Mouse (Mus musculus) R1 (cell line): ENCODE results near the gene Hs6st3.

Experiments used
- DNase-seq: peaks from one replicate; pipeline ENCODE4 v3.0.0-alpha.2; 2018; ENCODE audit warnings: low read depth, low spot score

Gene Hs6st3

GRCm38 (mm10) chr14:119789457-119789856 lies 651.3 kb downstream of the Hs6st3 start:
- no peak for DNase-seq

DNA sequence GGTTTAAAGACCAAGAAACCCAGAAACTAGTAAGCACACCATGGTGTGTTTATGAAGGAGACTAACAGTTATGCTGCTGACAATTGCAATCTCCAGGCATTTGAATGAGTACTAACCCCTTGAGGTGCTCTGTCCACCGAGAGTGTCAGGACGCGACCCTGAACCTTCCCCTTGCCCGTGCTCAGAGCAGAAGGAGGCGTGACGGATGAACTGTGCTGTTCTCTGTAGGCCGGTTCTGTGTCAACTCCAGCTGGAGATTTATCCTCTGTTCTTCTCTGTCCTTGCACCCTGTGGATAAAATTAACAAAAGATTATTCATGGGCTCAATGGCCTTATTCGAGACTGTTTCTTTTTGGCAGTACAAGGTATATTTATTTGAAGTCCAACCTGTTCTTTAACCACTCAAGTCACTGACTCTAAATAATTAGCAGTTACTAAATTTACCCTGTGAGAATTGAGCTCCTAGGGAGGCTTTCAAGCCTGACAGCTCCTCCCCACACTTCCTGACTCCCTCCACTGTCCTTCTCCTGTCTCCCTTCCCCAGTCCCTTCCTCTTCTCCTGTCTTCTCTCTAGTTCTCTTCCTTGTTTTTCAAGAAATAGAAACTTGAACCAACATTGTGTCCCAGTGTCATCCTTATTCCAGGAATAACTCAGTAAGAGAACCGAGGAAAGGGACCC lies 659.2 kb downstream of the Hs6st3 start:
- no peak for DNase-seq

GRCm38 (mm10) chr14:119798561-119798960 lies 660.4 kb downstream of the Hs6st3 start:
- DNase-seq = no peak

- no peak for DNase-seq
Measured at GRCm38 (mm10) chr14:119800856-119801255, 662.7 kb downstream of the Hs6st3 start.

DNA sequence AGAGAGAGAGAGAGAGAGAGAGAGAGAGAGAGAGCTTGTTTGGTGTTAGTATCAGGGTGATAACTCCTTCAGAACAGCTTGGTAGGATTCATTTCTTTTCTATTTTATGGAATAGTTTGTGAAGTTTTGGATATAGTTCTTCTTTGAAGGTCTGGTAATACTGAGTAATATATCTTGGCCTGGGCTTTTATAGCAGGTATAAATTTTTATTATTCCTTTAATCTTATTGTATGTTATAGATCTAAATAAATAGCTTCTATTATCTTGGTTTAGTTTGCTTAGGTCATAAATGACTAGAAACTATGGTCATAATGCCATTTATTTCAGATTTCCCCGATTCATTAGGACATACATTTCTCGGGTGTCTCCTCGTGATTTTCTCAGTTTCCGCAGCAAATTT lies 675.8 kb downstream of the Hs6st3 start:
- no peak for DNase-seq

- DNase-seq = no peak
Measured at GRCm38 (mm10) chr14:119815616-119816015, 677.5 kb downstream of the Hs6st3 start.

DNA sequence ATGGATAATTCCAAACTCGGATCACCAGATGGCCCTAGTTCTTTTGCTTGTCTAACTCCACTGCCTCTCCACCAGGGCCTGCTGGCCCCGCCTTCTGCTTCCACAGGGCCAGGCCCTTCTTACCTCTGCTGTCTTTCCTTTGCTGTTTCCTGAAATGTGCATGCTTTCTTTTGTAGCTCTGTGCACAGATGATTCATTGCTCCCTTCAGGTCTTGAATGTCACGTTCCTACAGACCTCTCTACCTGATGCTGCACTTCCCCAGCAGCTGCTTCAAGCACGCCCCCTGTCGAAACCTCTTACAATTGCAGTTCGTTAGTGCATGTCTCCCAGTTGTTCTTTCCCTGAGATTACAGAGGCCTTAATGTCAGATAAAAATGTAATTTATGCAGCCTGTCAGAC lies 682.4 kb downstream of the Hs6st3 start:
- peak; percentile 22 for DNase-seq

GRCm38 (mm10) chr14:119831165-119832011 lies 693.2 kb downstream of the Hs6st3 start:
- no peak for DNase-seq

DNA sequence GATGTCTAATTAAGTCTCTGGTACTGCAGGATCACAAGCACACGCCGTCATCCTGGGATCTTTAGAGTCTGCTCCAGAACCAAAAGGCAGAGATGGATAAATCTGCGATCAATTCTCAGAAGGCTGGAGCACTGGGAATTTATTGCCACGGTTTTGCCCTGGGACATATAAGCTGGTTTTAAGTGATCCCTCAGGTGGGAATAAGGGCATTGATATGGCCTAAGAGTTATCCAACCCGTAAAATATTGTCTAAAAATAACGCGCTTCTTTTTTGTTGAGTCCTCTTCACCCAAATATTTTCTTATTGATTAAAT lies 693.8 kb downstream of the Hs6st3 start:
- DNase-seq = no peak

DNA sequence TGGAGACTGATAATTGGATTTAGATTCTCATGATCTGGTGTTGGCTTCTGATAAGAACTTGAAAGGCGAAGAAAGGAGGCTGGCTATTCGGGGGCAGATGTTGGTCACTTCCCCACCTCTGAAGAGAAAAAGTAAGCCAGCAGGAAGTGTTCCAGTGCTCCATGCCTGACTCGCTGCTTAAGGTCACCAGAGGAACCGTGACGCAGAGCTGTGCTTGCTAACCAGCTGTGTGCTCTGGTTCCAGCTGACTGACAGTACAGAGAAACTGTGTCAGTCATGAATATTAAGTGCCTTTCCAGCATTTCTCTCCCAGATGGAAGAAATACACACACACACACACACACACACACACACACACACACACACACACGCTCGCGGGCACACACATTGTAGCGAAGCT lies 694.8 kb downstream of the Hs6st3 start:
- DNase-seq = no peak

DNA sequence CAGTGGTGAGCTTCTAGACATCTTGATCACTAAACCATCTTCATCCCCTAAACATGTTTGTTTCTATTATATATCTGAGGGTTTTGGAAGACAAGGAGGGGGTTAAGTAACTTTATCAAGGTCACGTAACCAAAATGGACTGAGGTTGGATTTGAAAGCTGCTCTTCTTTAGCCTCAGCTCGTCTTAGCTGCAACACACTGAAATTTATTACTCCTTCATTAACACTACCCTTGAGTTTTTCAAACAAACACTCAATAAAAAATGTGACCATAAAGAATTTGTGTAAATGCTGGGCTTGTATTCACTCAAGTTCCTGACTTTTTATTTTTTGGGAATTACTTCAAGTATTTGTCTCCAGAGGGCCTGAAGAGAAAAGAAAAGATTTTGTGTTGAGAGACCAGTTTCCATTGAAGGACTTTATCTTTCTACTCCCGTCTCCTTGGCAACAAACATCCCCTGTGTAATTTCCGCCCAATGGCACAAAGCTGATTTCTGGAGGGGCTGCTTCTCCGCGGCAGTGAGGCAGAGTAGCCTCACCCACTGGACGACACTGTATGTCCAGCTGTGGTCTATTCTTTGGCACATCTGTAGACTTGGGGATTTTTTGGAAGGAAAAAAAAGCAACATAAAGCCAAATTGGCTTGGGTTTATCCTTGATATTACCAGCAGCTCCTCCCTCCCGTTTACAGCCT lies 696.0 kb downstream of the Hs6st3 start:
- no peak for DNase-seq

DNA sequence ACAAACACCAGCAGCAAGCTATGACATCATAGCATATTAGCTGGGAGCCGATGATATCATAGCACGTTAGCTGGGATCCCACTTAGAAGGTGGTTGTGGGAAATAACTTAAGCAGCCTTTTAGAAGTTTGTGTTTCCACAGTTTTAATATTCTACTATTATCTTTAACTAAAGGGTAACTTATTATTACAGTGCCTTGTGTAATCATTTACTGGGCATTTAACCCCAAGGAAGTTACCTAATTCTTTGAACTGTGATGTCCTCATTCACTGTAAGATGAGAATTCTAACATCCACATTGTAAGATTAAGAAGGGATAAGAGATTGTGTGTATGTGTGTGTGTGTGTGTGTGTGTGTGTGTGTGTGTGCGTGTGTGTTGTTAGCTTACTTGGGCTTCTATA lies 697.9 kb downstream of the Hs6st3 start:
- no peak for DNase-seq

GRCm38 (mm10) chr14:119847540-119847939 lies 709.4 kb downstream of the Hs6st3 start:
- no peak for DNase-seq

DNA sequence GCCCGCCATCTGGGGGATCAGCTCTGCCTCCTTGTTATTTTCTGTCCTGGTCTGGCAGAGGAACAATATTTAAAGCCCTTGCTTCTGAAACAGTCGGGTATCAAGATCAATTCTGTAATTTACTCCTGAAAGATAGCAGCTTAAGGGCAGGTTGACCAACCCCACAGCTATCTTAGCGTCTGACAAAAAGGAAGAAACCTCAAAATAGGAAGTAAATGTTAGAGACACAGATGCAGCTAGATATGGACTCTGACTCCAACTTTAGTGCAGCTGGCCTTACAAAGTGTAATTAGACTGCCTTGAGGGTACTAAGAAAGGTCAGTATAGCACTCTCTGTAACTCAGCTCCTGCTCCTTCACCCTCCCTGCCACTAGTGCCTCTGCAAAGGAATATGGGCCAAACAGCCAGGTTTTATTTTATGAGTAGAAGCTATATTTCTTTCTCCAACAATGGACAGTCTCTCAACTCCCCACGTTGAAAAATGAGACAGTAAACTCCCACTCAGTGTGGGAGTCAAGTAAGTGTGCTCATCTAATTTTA lies 710.7 kb downstream of the Hs6st3 start:
- DNase-seq = no peak

GRCm38 (mm10) chr14:119849338-119849737 lies 711.2 kb downstream of the Hs6st3 start:
- no peak for DNase-seq

DNA sequence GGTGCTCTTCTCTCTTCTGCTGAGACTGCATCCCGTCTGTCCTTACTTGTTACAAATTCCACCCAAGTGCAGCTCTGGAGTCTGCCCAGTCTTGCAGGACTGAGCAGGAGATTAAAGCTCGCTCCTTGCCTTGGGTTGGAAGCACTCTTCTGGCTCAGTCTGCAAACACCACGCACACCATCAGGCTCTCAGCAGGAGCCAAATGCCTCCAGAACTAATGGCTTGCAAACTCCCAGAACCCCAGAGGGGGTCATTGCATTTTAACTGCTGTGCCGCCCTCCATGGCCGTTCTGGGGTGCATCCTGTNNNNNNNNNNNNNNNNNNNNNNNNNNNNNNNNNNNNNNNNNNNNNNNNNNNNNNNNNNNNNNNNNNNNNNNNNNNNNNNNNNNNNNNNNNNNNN lies 714.0 kb downstream of the Hs6st3 start:
- DNase-seq = peak; percentile 54

- no peak for DNase-seq
Measured at GRCm38 (mm10) chr14:119857338-119858291, 719.5 kb downstream of the Hs6st3 start.

- DNase-seq = no peak
Measured at GRCm38 (mm10) chr14:119873617-119874016, 735.5 kb downstream of the Hs6st3 start.

DNA sequence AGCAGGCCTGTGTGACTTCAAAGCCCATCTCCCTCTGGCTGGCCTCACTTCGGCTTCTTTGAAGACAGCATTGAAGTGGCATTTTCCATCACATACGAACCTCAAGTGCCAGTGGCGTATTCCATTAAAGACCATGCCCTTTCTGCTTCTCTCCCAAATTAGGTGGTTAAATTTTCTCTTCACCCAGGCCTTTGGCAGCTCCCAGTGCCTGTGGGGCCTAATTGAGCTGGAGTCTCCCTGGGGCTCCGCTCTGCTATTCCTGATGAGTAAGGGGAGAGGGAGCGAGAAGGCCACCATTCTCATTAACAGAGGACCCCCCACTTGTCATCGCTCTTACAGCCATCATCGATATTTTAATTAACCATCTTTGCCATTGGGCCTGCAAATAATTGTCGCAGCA lies 754.8 kb downstream of the Hs6st3 start:
- DNase-seq = no peak

- DNase-seq = no peak
Measured at GRCm38 (mm10) chr14:119895097-119895496, 757.0 kb downstream of the Hs6st3 start.

GRCm38 (mm10) chr14:119895765-119896465 lies 757.8 kb downstream of the Hs6st3 start:
- no peak for DNase-seq
